Mouse (Mus musculus) natural killer cell, adult 2 months (primary cell): ENCODE measurements at regions not wholly inside any gene's neighbourhood (a gene's known extent, or its start where the extent isn't known, plus 50 kb on each side); places are given as distances from the start of the nearest gene placed in this dataset.

ENCODE experiments used
- DNase-seq, 2 experiments: peaks; one replicate each; pipeline ENCODE4 v3.0.0; 2022; ENCODE audit warnings: low spot score in 2 of 2

DNA sequence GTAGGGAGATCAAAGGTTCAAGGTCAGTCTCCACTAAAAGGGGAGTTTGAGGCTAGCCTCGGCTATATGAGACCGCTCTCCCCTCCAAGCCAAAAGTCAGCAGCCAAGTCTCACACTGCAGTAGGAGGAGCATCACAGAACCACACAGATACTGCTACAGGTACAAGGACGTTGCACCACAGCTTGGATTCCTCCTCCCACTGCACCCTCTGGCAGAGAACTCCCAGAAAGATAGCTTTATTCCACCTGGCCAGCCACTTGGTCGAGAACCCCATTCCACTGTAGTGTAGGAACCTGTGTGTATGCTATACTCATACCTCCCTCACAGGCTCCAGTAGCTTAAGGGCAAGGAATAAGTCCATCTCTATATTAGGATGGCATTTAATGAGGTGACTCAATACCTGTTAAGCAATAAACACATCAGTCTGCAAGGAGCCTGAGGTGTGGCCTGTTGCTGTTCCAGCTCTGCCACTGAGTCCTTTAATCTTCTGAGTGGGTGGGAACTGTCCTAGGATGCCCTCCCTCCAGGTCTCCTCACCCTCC is 254.0 kb downstream of the Sox4 start:
- no peak for DNase-seq

DNA sequence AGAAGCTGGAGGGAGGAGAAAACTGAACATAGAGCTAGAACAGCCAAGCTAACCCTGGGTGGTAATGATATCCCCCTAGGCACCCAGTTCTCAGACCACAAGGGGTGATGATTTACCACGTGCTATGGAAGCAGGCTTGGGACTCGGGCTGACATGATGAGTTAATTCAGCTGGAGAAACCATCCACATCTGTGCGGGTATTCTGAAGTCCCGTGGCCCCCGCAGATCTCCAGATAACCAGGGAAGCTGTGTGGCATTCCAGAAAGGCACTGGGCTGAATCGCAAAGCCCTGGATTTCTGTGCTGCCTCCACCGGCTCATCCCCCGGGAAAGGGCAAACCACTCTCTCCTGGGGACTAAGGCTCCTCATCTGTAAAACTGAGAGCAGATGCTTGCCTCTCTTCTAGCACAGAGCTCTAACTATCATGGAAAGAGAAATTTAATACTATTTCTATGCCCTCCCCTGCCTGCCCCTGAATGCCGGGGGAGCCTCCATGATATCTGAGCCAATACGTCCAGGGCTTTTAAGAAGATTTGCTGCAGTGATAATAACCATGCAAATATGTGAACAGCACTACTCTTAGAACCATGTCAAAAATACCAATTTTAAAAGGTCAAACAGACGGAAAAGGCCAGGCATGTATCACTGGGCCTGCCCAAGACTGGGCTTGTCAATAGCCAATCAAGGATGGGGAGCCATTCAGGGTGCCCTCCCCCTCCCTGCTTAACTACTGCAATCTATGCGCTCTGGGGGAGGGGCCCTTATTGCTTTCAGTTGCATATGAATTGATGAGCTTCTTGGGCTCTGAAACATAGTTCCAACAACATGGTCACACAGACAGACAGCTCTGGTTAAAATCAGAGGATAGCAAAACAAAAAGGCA is 255.5 kb downstream of the Sox4 start:
- no peak for DNase-seq

DNA sequence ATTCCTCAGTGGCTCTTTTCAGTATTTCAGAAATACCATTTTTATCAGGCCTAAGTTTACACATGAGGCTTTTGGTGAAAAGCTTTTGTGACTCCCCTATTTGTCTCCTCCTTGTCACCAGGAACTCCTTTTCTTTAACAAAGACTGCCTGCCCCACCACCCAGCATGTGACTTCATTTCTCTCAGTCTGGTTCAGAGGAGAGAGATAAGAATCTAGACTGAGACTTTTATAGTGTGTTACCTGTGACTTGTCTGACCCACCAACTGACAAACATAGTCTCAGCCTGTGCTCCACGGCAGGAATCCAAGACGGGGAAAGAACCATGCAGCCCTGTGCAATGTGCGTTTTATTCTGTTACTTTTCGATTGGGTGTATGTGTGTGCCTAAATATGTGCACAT is 260.4 kb downstream of the Sox4 start:
- DNase-seq: no peak

DNA sequence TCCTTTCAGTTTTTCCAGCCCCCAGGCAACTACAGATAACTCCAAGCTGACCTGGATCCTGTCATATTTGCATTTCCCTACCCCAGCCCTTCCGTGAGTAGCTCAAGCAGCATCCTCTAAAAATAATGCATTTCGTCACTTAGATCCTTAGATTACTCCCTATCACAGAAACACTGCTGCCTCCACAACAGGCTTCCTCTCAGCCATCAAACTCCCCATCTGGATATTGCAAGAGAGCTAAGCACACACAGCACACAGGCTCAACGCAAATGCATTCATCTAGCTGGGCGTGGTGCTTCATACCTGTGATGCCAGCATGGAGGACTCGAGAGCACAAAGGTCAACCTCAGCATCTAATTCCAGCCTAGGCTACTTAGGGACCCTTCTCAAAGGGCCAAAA is 260.9 kb downstream of the Sox4 start:
- no peak for DNase-seq

DNA sequence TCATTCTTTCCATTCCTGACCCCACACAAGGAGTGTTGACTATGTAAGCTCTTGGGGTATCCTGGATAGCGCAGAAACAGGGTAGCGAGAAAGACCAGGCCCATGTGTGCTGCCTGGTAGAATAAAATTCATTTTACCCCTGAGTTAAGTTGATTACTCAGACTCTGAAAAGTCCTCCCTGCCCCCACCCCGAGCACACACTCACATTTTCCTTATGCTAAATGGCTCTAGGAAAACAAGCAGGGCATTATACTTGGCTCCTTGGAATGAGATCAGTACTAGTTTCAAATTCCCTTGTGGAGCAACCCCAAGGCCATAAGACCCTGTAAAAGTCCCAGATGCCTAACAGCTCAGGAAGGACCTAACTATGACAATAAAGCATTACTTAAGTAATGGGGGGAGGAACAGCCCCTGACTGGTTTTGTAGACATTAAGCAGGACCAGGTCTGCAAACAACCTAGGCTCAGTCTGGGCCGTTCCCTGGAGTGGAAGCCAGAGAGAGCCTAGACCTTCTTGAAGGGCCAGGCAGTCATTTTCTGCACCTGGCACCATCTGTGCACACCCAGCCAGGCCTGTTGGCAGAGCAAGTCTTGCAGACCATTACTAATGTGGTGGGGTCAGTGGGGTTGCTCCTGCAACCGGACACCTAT is 262.9 kb downstream of the Sox4 start:
- DNase-seq: no peak

DNA sequence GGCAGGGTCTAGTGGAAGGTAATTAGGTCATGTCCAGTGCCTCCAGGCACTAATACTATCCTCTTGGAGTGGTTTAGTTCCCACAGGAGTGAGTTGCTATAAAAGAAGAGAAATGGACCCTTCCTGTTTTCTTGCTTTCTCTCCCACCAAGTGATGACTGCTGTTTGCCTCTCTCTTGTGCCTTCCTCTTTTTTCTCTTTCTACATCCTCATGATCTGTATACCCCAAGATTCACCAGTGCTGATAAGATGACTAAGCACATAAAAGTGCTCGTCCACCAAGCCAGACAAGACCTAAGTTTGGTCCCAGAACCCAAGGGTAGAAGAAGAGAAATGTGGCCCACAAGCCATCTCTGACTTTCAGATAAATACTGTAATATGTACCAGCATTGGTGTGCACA is 265.7 kb downstream of the Sox4 start:
- no peak for DNase-seq

DNA sequence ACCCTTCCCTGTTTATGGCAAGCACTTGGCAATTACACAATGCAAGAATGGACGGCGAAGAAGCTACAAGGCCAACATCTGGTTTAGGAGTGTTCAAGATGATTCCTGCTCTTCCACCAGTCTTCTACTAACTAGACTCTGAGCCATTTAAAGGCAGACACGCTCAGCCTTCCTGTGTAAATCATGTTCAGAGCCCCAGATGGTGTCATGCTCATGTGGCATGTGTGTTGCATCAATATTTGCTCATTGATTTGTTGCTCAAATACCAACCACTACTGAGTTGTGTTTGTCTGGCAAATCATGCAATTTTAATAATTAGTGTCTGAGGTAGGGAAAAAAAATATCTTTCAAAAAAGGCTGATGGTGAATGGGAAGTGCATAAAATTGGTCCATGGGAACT is 269.2 kb downstream of the Sox4 start:
- no peak for DNase-seq

DNA sequence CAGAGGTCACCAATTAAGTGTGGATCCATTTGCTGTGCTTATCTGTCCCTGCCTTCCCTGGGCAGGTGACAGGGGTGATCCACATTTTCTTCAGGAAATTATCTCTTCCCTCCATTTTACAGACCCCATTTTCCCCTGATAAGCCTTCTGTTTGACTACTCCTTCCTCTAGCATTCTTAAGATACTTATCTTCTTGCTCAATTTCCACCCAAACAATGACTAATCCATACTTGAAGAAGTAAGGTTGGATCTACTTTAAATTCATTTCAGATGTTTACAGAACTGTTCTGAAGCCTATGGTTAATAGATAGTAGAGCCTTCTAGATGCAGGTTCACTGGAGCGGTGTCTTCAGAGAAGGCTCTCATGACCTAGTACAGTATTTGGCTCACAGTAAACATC is 273.2 kb downstream of the Sox4 start:
- DNase-seq: no peak

DNA sequence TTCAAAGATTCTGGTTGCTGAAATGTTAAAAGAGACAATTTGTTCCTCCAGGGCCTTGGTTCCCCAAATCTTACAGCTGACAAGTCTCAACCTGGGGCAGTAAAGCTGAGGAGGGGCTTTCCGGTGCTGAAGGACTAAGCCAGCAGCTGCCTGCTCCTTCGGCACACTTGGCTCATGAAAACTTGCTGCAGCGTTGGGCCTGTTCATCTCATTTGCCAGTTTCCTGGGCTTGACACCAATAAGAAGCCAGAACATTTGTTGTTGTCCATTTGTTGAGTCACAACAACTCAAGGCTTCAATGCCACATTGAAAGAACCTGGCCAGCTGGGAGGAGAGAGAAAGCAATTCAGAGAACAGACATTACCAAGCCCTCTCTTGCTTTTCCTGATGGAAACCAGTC is 279.9 kb downstream of the Sox4 start:
- no peak for DNase-seq

DNA sequence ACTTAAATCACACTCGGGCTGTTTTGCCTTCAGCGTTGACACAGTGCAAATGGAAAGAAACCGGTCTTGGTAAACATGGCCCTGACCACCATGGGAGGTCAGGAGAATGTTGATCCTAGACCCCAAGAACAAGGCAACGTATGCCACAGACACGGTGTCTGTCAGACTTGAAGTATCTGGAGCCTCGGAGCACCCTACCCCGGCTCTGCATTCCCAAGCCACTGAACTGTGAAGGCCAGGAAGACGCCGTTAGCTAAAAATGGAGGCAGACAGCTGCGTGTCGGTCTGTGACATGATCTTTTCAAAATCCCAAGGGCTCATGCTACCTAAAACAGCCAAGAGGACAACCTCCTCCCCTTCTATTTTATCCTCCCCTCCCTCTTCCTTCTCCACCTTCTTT is 282.0 kb downstream of the Sox4 start:
- DNase-seq: no peak

DNA sequence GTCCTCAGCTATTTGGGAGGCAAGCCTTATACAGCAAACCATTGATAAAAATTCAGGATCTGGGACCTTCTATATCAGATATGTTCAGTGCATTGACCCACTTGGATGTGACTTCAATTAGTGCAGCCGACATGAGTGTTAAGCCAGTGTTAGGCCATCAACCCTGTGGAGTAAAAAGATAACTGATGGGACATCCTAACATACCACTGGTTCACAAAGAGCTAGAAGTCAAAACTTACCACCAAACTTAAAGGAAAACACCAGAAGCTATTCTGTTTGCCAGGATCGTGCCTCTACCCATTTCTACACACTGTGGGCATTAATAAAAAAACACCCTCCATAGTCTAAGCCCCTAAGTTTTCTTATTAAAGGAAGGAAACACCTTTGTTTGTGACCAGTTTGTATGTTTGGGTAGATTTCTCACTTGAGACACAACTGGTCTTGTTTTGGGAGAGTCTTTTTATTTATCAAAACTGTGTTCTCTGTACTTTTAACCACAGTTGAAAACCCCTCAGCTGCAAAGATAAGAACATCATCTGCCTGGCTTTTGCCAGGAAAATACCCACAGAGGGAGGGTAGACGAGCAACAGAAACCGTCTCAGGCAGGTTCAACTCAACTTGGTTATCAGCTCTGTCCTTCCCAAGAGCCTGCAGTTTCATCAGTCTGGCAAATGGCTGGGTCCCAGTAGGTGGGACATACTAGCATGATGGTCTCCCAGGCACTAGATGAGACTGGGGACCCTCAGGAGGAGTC is 283.5 kb downstream of the Sox4 start:
- DNase-seq: no peak

DNA sequence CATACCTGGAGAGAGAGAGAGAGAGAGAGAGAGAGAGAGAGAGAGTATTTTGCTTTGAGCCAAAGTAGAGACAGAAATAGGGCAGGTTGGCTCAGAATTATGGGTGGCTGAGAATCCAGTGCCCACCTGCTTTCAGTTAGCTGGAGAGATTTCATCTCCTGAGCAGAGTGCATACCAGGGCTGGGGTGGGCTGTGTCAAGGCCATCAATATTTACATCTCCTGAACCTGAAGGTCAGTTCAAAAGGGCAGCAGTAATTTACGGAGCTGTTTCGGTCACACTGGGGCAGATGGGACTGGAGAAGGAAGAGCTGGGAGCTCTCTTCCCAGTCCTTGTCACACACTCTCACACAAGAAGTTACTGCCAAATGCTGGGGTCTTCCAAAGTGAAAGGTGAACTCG is 286.7 kb downstream of the Sox4 start:
- DNase-seq: no peak

DNA sequence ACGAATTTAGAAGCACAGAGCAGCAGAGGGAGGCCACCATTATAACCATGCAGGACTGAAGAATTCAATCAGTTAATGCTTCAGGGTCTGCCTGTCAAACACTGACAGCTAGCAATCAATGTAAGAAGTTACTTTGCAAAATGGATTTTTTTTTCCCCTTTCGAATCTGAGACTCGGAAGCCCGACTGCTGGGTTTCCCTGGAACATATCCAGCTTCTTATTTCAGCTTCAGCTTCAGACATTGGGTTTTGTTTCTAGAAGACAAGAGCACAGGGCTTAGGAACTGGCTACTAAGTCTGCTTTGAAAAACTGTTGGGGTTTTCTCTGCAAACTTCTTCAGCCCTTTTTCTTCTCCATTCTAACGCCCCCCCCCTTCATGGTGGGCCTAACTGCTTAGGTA is 288.4 kb downstream of the Sox4 start:
- DNase-seq: no peak

DNA sequence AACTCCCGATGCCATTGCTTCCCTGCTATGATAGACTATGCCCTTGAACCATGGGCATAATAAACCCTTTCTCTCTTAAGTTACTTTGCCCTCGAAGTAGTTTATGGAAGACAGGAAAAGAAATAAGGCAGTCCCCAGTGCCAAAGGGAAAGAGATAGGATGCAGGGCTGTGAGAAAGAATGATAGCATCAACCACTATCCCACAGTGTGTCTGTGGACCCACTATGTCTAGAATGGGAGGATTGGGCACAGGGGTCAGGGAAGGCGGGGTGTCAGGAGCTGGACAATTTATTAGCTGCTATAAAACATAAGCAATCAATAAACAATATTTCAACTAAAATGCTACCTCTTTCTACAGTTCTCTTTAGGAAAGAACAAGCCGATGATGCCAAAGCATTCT is 288.8 kb downstream of the Sox4 start:
- DNase-seq: no peak

DNA sequence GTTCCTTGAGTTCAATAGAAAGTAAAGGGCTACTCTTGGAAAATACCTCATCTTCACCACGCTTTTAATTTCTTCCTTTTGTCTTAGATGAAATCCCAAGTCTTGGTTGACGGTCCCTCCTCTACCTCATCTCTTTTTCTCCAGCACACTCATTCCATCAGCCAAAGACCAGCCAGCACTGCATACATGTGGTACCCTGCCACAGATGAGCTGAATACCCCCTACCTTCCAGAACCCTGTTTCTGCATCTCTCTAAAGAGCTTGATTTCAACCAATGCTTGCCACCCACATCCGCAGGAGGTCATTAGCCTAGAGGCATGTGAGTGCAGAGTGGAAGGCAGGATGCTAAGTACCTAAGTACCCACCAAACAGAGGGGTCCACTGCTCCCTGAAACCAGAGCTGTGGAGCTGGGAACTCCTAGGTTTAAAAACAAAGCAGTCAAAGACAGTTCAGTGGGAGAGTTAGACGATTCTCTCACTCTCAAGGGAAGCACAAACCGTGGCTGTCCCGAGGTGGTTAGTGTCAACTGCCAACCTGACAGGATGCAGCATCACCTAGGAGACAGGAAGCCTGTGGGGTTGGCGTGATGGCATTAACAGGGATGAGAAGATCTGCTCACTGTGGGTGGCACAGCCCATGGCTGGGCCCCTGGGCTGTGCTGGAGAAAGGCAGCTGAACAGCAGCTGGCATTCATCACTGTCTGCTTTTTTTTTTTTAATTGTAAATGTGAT is 289.4 kb downstream of the Sox4 start:
- no peak for DNase-seq

DNA sequence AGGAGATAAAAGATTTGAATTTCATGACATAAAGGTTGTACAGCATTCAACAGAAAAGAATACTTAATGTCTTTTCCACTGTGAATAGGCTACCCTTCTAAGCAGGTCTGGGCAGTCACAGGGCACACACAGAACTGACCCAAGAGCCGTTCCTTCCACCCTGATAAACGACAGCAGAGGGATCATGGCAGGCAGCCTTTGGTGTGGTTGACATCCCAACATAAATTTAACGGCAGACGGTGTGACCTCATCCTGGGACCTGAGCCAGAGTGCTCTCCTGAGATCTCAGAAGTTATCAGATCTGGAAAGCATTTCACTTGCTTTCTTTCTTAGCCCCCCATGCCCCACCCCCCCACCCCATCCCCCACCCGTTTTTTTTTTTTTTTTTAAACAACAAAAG is 290.1 kb downstream of the Sox4 start:
- no peak for DNase-seq

DNA sequence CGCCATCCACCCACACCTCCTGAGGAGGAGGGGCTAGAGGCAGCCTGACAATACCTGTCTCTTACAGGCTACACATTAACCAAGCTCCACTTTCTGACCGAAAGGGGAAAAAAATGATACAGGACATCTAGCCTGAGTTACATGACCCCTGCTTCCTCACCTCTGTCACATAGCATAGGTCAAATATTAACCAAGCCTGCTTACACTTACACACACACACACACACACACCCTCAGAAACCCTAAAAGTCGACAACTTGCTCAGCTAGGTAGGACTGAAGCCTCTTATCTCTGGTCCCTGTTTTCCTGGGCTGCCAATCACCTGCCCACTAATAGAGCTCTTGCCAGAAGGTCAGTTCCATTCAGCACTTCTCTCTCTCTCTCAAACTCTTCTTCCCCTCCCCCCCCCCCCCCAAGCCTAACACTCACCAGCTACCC is 291.2 kb downstream of the Sox4 start:
- no peak for DNase-seq

DNA sequence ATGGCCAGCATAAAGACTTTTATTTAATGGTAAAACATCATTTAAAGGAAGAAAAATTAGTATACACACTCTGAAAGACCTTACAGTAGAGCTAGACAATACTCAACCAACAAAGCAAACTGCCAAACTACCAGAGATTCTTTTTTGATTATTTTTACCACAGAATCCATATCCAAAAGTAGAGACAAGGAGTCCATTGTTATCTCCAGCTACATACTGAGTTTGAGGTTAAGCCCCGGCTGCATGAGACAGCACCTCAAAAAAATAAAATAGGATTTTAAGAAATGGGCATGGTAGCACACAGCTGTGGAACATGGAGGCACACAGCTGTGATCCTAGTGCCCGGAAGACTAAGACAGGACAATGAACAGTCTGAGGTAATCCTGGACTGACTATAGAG is 293.4 kb downstream of the Sox4 start:
- no peak for DNase-seq

DNA sequence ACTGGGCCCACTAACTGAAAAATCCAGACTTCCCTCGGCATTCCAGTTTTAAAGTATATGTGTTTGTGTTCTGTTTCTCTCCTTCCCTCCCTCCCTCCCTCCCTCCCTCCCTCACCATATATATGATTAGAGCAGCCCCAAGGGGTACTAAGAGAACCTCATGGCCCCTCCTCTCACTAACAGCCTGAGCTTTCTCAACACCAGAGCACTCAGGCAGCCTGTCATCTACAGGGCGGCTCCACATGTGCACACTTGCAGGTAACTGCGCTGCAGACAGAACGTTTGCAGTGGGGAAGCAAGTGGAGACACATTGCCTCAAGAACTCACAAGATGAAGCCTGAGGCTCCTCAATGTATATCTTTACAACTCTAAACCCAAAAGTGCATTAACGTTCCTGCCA is 294.9 kb downstream of the Sox4 start:
- DNase-seq: no peak

DNA sequence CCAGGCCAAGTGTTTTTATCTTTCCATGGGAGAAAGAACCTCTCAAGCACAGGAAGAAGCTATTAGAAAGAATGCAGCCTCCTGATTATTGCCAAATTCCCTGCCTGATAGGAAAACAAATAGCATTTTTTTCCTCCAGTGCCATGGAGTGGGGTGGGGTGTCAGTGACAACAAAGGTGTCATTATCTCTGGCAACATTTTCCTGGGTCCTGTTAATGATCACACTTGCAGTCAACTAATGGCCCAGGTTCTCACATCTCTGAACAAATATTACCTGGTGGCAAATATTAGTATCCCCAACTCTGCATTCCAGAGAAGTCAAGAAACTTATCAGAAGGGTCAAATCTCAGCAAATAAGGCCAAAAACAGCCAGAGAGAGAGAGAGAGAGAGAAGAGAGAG is 298.6 kb downstream of the Sox4 start:
- no peak for DNase-seq

DNA sequence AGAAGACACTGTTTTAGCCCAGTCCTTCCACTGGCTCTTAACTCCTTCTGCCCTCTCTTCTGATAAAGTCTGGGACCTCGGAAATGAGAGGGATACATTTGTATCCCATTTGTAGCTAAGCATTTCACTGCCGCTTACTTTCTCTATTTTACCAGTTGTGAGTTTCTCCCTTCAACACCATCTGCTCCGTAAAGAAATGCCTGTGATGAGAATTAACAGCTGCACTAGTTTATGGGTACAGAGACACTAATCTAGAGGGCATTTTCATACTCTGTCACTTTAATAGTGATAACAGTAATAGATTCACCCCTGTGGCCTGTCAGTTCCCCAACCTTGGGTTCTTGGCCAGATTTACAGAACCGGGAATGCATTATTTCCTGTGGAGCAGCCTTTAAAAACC is 300.2 kb downstream of the Sox4 start:
- no peak for DNase-seq

DNA sequence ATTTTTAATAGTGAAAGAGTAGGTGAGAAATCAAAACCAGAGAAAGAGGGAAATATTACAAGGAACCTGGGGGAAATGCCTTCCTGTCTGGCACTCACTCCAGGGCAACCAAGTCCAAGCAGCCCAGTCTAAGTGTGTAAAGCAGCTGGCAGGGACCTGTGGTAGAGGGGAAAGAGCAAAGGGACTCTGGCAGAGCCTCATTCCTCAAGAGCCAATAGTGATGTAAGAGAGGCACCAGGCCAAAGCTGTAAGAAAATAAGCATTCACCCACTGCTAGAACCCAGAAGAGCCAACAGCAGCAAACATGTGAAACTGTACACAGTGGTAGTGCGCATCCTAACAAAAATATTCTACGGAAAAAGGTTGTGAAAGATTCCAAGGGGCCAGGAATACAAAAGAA is 301.7 kb downstream of the Sox4 start:
- no peak for DNase-seq
